Comparison of ENCODE assay signal across 8 mouse cellular contexts in genomic region chr4:129376961-129377545, GRCm38 (mm10). TPM values are rescaled to one million over a fixed set of nuclear protein-coding genes. Genes with fewer than 3 reads are reported as not detected.
DNase-seq lines count a peak whose midpoint lies in the region; TF ChIP-seq lines count a peak whose summit lies in the region.

No protein-coding gene starts in this region.

- peaks cover 4% of the 10 kb centered on the region; the same call in 1 of the 2 replicates for H3K27me3 ChIP-seq in spleen, adult 2 months (ENCODE audit: control insufficient read depth, insufficient read depth, low read length)

- no peak for TF ChIP-seq POLR2A in spleen, adult 2 months (IDR thresholded peaks at IDR 0.05; ENCODE audit: low read depth, low read length)

- H3K4me3 ChIP-seq in spleen, adult 2 months (ENCODE audit: extremely low read depth, insufficient read depth, insufficient read length): peak overlapping the region; percentile 84

- intact Hi-C loops in left cerebral cortex, postnatal 36 days (cut with DNase I): no loop called here

- peak overlapping the region; percentile 66 for H3K27ac ChIP-seq in spleen, adult 2 months (ENCODE audit: insufficient read depth, low read length)

- under 1% methylated on average over 48 of the region's 68 CpGs for WGBS in spleen, adult 2 months

- peaks cover 6% of the 10 kb centered on the region; the same call in 1 of the 2 replicates for H3K4me1 ChIP-seq in spleen, adult 2 months (ENCODE audit: control insufficient read depth, insufficient read depth, insufficient read length)

- DNase-seq in heart, adult 11 months: peak; percentile 95
- DNase-seq in heart, adult 8-10 months (ENCODE audit: low spot score): no peak
- peak; percentile 73 for DNase-seq in cerebellum, postnatal 14 days
- peak; percentile 36 to 41 for DNase-seq in frontal cortex, postnatal 36 days (ENCODE audit: low spot score in 2 of 2)
- peak; percentile 69 for DNase-seq in induced T-regulatory cell, adult 2 months (ENCODE audit: low read depth)
- peak; percentile 57 to 60 for DNase-seq in left cerebral cortex, postnatal 36 days (ENCODE audit: low spot score in 2 of 2)
- DNase-seq in mesoderm, embryonic 11.5 days (ENCODE audit: low read depth, low spot score): peak; percentile 53
- DNase-seq in spleen, adult 2 months (ENCODE audit: low read depth in 1 of 2, low spot score in 2 of 2): peak in 1 of 2 experiments; percentile 22

- no peak for TF ChIP-seq CTCF in spleen, adult 2 months (IDR thresholded peaks at IDR 0.05; ENCODE audit: extremely low read depth, insufficient read depth, insufficient read length, insufficient replicate concordance)

- no peaks in the 10 kb centered on the region for H3K36me3 ChIP-seq in spleen, adult 2 months (ENCODE audit: control insufficient read depth, insufficient read depth, low read length)

RNA-seq across cellular contexts. Expression of gene Zbtb8a, which starts 0.9 kb away (rescaled TPM):
- total RNA-seq in heart, adult 8-10 months (2022): 1 to 10 TPM; 2.1 to 3.7 (median 3.1) TPM
- 1 to 10 TPM; 4.7 to 6.5 TPM for total RNA-seq in left cerebral cortex, postnatal 36 days (2021)
- polyA plus RNA-seq in spleen, adult 2 months (2012; rRNA removed): 2.1 and 3.5 TPM in 2 replicates

RNA-seq across cellular contexts. Expression of gene Zbtb8os, which starts 41.6 kb away (rescaled TPM):
- 10 to 100 TPM; 20.6 to 30.7 (median 27.4) TPM for total RNA-seq in heart, adult 8-10 months (2022)
- 10 to 100 TPM; 24.6 to 28.4 TPM for total RNA-seq in left cerebral cortex, postnatal 36 days (2021)
- polyA plus RNA-seq in spleen, adult 2 months (2012; rRNA removed): 8.2 and 9.2 TPM in 2 replicates

RNA-seq across cellular contexts. Expression of gene Rbbp4, which starts 41.9 kb away (rescaled TPM):
- total RNA-seq in heart, adult 8-10 months (2022): 10 to 100 TPM; 57.2 to 73.7 (median 65.6) TPM
- total RNA-seq in left cerebral cortex, postnatal 36 days (2021): 100 to 1,000 TPM; 115 to 123 TPM
- polyA plus RNA-seq in spleen, adult 2 months (2012; rRNA removed): 16.3 and 16.6 TPM in 2 replicates
